Mouse (Mus musculus) lung, embryonic 14.5 days (tissue): ENCODE measurements around the gene Zfp169. TPM values are rescaled to one million over a fixed set of nuclear protein-coding genes. Genes with fewer than 3 reads are reported as not detected.
"Not testable (repeated sequence)": the region's sequence is repeated elsewhere in the genome, so short reads cannot be mapped to it uniquely, and the experiment has no call there.

Source experiments
- ATAC-seq: fragments of 200-750 bp; cut with Nextera tagmentation; 2 replicates; pipeline ENCODE4 v1.8.0; 2017; ENCODE audit warnings: mild to moderate bottlenecking, moderate TSS enrichment, moderate library complexity; ENCODE audit not compliant: insufficient read depth
- DNase-seq: peaks from one replicate; pipeline ENCODE4 v3.0.0-alpha.2; 2015
- H3K27ac ChIP-seq: fragments of 300-500 bp; sonication (generic); 2 replicates; pipeline ENCODE4 v1.5.1; 2014; ENCODE audit warnings: low read depth, mild to moderate bottlenecking, moderate library complexity
- H3K27me3 ChIP-seq: fragments of 300-500 bp; sonication (generic); 2 replicates; pipeline ENCODE4 v1.6.1; 2014; ENCODE audit warnings: low read length, control low read depth; ENCODE audit not compliant: insufficient read depth
- H3K36me3 ChIP-seq: fragments of 300-500 bp; sonication (generic); 2 replicates; pipeline ENCODE4 v1.6.1; 2014; ENCODE audit warnings: control low read depth; ENCODE audit not compliant: insufficient read depth
- H3K4me1 ChIP-seq: fragments of 300-500 bp; sonication (generic); 2 replicates; pipeline ENCODE4 v1.6.1; 2014; ENCODE audit warnings: antibody characterized with exemption, control low read depth; ENCODE audit not compliant: insufficient read depth
- H3K4me2 ChIP-seq: fragments of 300-500 bp; sonication (generic); 2 replicates; pipeline ENCODE4 v1.6.1; 2014; ENCODE audit warnings: mild to moderate bottlenecking
- H3K4me3 ChIP-seq: fragments of 300-500 bp; sonication (generic); 2 replicates; pipeline ENCODE4 v1.5.1; 2014; ENCODE audit warnings: low read depth, low read length
- H3K9ac ChIP-seq: fragments of 300-500 bp; sonication (generic); 2 replicates; pipeline ENCODE4 v1.6.1; 2014
- H3K9me3 ChIP-seq: fragments of 300-500 bp; sonication (generic); 2 replicates; pipeline ENCODE4 v1.6.1; 2016; ENCODE audit warnings: low read depth, low read length, control low read depth
- CTCF ChIP-seq: IDR thresholded peaks from 2 replicates; pipeline ENCODE4 v1.5.1; 2016; ENCODE audit warnings: antibody characterized with exemption, low read depth
- WGBS: fragments of 180-500 bp; shearing (Covaris S2); extraction: QIAGEN DNeasy Blood & Tissue Kit; methylation state at CpG from one replicate; pipeline ENCODE4 v1.1.7; 2014; 5-methylcytosine and 5-hydroxymethylcytosine counted together
- polyA plus RNA-seq: library from polyadenylated mRNA; unstranded; fragments of >200 nt; fragmentation: Nextera tagmentation; extraction: Ambion mirVana; gene quantifications from 2 replicates; pipeline ENCODE4 v1.2.1, GENCODE M21; 2014

Gene Zfp169
- polyA plus RNA-seq, 1 experiment from 2014 or later: 5.2 TPM

GRCm38 (mm10) chr13:48525745-48526144 is 12.5 kb upstream of the Zfp169 start:
- no peaks in the 10 kb centered on the region for H3K27me3 ChIP-seq
- WGBS: 65% methylated on average over 5 of the region's 5 CpGs
- no peak for TF ChIP-seq CTCF
- H3K27ac ChIP-seq: no peak overlapping the region
- H3K9me3 ChIP-seq: no peaks in the 10 kb centered on the region
- no peak overlapping the region for H3K4me3 ChIP-seq
- ATAC-seq: no peak
- H3K36me3 ChIP-seq: no peaks in the 10 kb centered on the region
- no peak overlapping the region for H3K9ac ChIP-seq
- H3K4me2 ChIP-seq: no peak overlapping the region
- H3K4me1 ChIP-seq: no peaks in the 10 kb centered on the region
- no peak for DNase-seq

DNA sequence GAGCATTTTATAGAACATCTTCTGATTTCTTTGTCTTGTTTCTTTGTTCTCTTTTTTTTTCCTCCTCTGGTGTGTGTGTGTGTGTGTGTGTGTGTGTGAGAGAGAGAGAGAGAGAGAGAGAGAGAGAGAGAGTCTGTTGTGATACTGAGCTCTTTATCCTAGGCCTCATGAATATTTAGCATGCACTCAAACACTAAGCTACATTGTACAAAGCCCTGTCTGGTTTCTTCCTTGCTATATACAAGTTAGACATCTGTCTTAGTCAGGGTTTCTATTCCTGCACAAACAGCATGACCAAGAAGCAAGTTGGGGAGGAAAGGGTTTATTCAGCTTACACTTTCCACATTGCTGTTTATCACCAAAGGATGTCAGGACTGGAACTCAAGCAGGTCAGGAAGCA is 5.9 kb upstream of the Zfp169 start:
- H3K9me3 ChIP-seq, H3K27ac ChIP-seq, DNase-seq, H3K9ac ChIP-seq, H3K4me2 ChIP-seq, H3K4me3 ChIP-seq, H3K4me1 ChIP-seq, H3K36me3 ChIP-seq, H3K27me3 ChIP-seq, ATAC-seq: not testable (repeated sequence)

GRCm38 (mm10) chr13:48515861-48516260 is 2.6 kb upstream of the Zfp169 start:
- Histone ChIP-seq H3K36me3 (no peaks in the 10 kb centered on the region), H3K27me3 (no peaks in the 10 kb centered on the region), H3K4me2 (no peak overlapping the region), H3K4me3 (no peak overlapping the region), H3K4me1 (no peaks in the 10 kb centered on the region), H3K9ac (no peak overlapping the region), H3K9me3 (no peaks in the 10 kb centered on the region), H3K27ac (no peak overlapping the region)
- WGBS: 74% methylated on average over 4 of the region's 4 CpGs
- TF ChIP-seq CTCF: no peak
- ATAC-seq (no peak), DNase-seq (no peak)

- Histone ChIP-seq H3K9me3 (no peaks in the 10 kb centered on the region), H3K36me3 (peaks cover 20% of the 10 kb centered on the region), H3K27ac (no peak overlapping the region), H3K4me1 (no peaks in the 10 kb centered on the region), H3K4me3 (no peak overlapping the region), H3K27me3 (no peaks in the 10 kb centered on the region), H3K9ac (no peak overlapping the region), H3K4me2 (no peak overlapping the region)
- ATAC-seq: no peak
- no peak for TF ChIP-seq CTCF
- DNase-seq: no peak
- 68% methylated on average over 9 of the region's 9 CpGs for WGBS
These were observed 4.6 kb downstream of the Zfp169 start for GRCm38 (mm10) chr13:48508661-48509060.

GRCm38 (mm10) chr13:48502422-48502821 is 10.8 kb downstream of the Zfp169 start:
- H3K9ac ChIP-seq: no peak overlapping the region

DNA sequence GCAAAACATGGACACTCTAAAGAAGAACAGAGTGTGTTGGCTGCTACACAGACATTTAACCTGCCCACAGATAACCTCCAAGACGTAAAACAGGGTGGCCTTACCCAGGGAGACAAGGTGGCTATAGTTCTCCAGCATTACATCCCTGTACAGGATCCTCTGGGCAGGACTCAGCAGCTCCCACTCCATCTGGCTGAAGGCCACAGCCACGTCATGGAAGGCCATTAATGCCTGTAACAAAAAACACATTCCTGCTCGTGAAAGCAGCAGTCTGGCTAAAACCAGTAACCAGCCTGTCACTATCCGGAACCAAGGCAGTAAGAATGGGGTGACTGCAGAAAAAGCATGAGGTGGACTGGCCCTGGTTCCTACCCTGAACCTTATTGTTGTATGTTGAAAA is 14.6 kb downstream of the Zfp169 start:
- no peak for TF ChIP-seq CTCF
- peak; percentile 81 for DNase-seq
- Histone ChIP-seq H3K36me3 (0 out of 2 replicates have a peak, but pooled peaks cover 10% of the 10 kb centered on the region), H3K4me3 (no peak overlapping the region), H3K4me1 (no peaks in the 10 kb centered on the region), H3K27me3 (no peaks in the 10 kb centered on the region), H3K27ac (no peak overlapping the region), H3K9ac (no peak overlapping the region), H3K9me3 (peaks cover 3% of the 10 kb centered on the region; the same call in 1 of the 2 replicates), H3K4me2 (no peak overlapping the region)
- ATAC-seq: peak; percentile 65
- 54% methylated on average over 4 of the region's 4 CpGs for WGBS

More at GRCm38 (mm10) chr13:48502422-48502821, 10.8 kb downstream of the Zfp169 start:
- no peak overlapping the region for H3K4me2 ChIP-seq
- no peaks in the 10 kb centered on the region for H3K27me3 ChIP-seq
- peaks cover 25% of the 10 kb centered on the region for H3K36me3 ChIP-seq
- H3K27ac ChIP-seq: no peak overlapping the region
- H3K4me3 ChIP-seq: no peak overlapping the region
- TF ChIP-seq CTCF: no peak
- 70% methylated on average over 5 of the region's 5 CpGs for WGBS
- no peaks in the 10 kb centered on the region for H3K4me1 ChIP-seq
- no peak for ATAC-seq
- no peaks in the 10 kb centered on the region for H3K9me3 ChIP-seq
- no peak for DNase-seq

- TF ChIP-seq CTCF: peak; percentile 81
- Histone ChIP-seq H3K27ac (no peak overlapping the region), H3K9me3 (peaks cover 3% of the 10 kb centered on the region; the same call in 1 of the 2 replicates), H3K4me2 (no peak overlapping the region), H3K36me3 (0 out of 2 replicates have a peak, but pooled peaks cover 7% of the 10 kb centered on the region), H3K4me3 (no peak overlapping the region), H3K27me3 (no peaks in the 10 kb centered on the region), H3K4me1 (no peaks in the 10 kb centered on the region), H3K9ac (no peak overlapping the region)
- 19% methylated on average over 15 of the region's 15 CpGs for WGBS
- DNase-seq: peak; percentile 77
- peak; percentile 78 for ATAC-seq
These were observed 15.5 kb downstream of the Zfp169 start for GRCm38 (mm10) chr13:48497693-48498221.
